Comparison of ENCODE assay signal across 7 mouse cellular contexts in genomic region chr2:69722273-69722649, GRCm38 (mm10). TPM values are rescaled to one million over a fixed set of nuclear protein-coding genes. Genes with fewer than 3 reads are reported as not detected.
DNase-seq lines count a peak whose midpoint lies in the region; ATAC-seq and TF ChIP-seq lines count a peak whose summit lies in the region.

Gene Ppig (plus strand): TSS chr2:69722545.

- peak within 1 kb of the TSS; percentile 91 for H3K9ac ChIP-seq in limb, embryonic 13.5 days

- DNase-seq in thymus, postnatal 0 days (ENCODE audit: low spot score) = no peak
- no peak for DNase-seq in thymus, postnatal 36 days
- DNase-seq in heart, postnatal 14 days = no peak
- DNase-seq in kidney, adult 18-20 months = no peak

- ATAC-seq in limb, embryonic 13.5 days (ENCODE audit: low FRiP score, low read depth) = peak; percentile 26; the same call in 1 of the 2 replicates

- H3K4me2 ChIP-seq in limb, embryonic 13.5 days (replicated peaks) = peak within 1 kb of the TSS; percentile 75

- H3K27me3 ChIP-seq in limb, embryonic 13.5 days = peaks cover 8% of the 10 kb centered on the region
- H3K27me3 ChIP-seq in small intestine, adult 2 months (ENCODE audit: control insufficient read depth, insufficient read depth, low read length) = no peaks in the 10 kb centered on the region

- no peaks in the 10 kb centered on the region for H3K36me3 ChIP-seq in limb, embryonic 13.5 days
- no peaks in the 10 kb centered on the region for H3K36me3 ChIP-seq in small intestine, adult 2 months (ENCODE audit: control insufficient read depth, insufficient read depth, low read length)

- TF ChIP-seq CTCF in embryonic fibroblast, embryonic 13.5 days (IDR thresholded peaks at IDR 0.05; ENCODE audit: borderline replicate concordance, insufficient read depth, low read length) = no peak
- TF ChIP-seq CTCF in small intestine, adult 2 months (IDR thresholded peaks at IDR 0.05; ENCODE audit: extremely low read depth, insufficient read length, insufficient replicate concordance, low read depth, low read length) = no peak

- H3K4me1 ChIP-seq in embryonic fibroblast, embryonic 13.5 days (ENCODE audit: control insufficient read depth, insufficient read depth, low read length) = peaks cover 2% of the 10 kb centered on the region; the same call in 1 of the 2 replicates
- H3K4me1 ChIP-seq in limb, embryonic 13.5 days = peaks cover 12% of the 10 kb centered on the region
- H3K4me1 ChIP-seq in small intestine, adult 2 months (ENCODE audit: control insufficient read depth, insufficient read depth, insufficient read length, low read length) = no peaks in the 10 kb centered on the region

- no peak for TF ChIP-seq POLR2A in embryonic fibroblast, embryonic 13.5 days (IDR thresholded peaks at IDR 0.05; ENCODE audit: low read depth, low read length)
- no peak for TF ChIP-seq POLR2A in small intestine, adult 2 months (IDR thresholded peaks at IDR 0.05; ENCODE audit: low read depth, low read length)

- peak within 1 kb of the TSS; percentile 96 for H3K4me3 ChIP-seq in embryonic fibroblast, embryonic 13.5 days (ENCODE audit: insufficient read depth, low read length)
- H3K4me3 ChIP-seq in limb, embryonic 13.5 days = peak within 1 kb of the TSS; percentile 94
- peak within 1 kb of the TSS; percentile 97 for H3K4me3 ChIP-seq in small intestine, adult 2 months (ENCODE audit: low read depth, low read length)

- H3K9me3 ChIP-seq in limb, embryonic 13.5 days = no peaks in the 10 kb centered on the region

- peak within 1 kb of the TSS; percentile 70 for H3K27ac ChIP-seq in embryonic fibroblast, embryonic 13.5 days (ENCODE audit: insufficient read depth, low read length)
- peak within 1 kb of the TSS; percentile 88 for H3K27ac ChIP-seq in limb, embryonic 13.5 days
- peak within 1 kb of the TSS; percentile 75 for H3K27ac ChIP-seq in small intestine, adult 2 months (ENCODE audit: insufficient read depth, low read depth, low read length)

- intact Hi-C loops in heart, postnatal 14 days (cut with DNase I) = loop anchor here (5.0 kb wide), 1 partner anchor 70 kb away; no protein-coding TSS in a partner anchor

- 4% methylated on average over 12 of the region's 12 CpGs for WGBS in limb, embryonic 13.5 days
- WGBS in small intestine, adult 2 months = 4% methylated on average over 12 of the region's 12 CpGs

RNA-seq across cellular contexts. Expression of gene Ppig, which starts in this region (rescaled TPM):
- 127 and 139 TPM in 2 replicates for polyA plus RNA-seq in thymus, postnatal 0 days (2015; fragmentation: Nextera tagmentation; extraction: Ambion mirVana)
- 130 and 149 TPM in 2 replicates for polyA plus RNA-seq in embryonic fibroblast, embryonic 13.5 days (2011; ENCODE audit: insufficient read length, low read depth, missing spikeins)
- 10 to 100 TPM; 44.0 to 44.9 TPM for total RNA-seq in heart, postnatal 14 days (2021)
- polyA plus RNA-seq in limb, embryonic 13.5 days (2015; fragmentation: Nextera tagmentation; extraction: Ambion mirVana) = 169 and 174 TPM in 2 replicates
- polyA plus RNA-seq in small intestine, adult 2 months (2012; rRNA removed) = 0.20 and 0.30 TPM in 2 replicates

Comparison
In these comparisons a context has a peak if more than half of its experiments do, and no peak if none do; other contexts are left out.
1. RNA of gene Ppig (polyA plus RNA-seq): 169 to 174 TPM in limb, embryonic 13.5 days, 130 to 149 TPM in embryonic fibroblast, embryonic 13.5 days and 127 to 139 TPM in thymus, postnatal 0 days; 0.20 to 0.30 TPM in small intestine, adult 2 months; every median in the first group is over 10 times any median in the second.
2. Peak in every context shown above with its lines, with median percentiles within 50 percentile points of each other: H3K27ac ChIP-seq and H3K4me3 ChIP-seq.